Mouse (Mus musculus) ES-E14 (cell line): ENCODE measurements at regions not wholly inside any gene's neighbourhood (a gene's known extent, or its start where the extent isn't known, plus 50 kb on each side); places are given as distances from the start of the nearest gene placed in this dataset.

Experiments used
- MAFK ChIP-seq: IDR thresholded peaks from 2 replicates; pipeline ENCODE4 v1.6.1; 2014; ENCODE audit warnings: mild to moderate bottlenecking, low read depth, low read length, inconsistent platforms; ENCODE audit not compliant: insufficient read depth
- ZNF384 ChIP-seq: IDR thresholded peaks from 2 replicates; pipeline ENCODE4 v1.6.1; 2012; ENCODE audit warnings: low read depth, low read length, inconsistent platforms

- TF ChIP-seq ZNF384 (no peak), MAFK (no peak)
Observed at GRCm38 (mm10) chr12:107700868-107701597, 212.6 kb downstream of the 3110018I06Rik start.
